Mouse (Mus musculus): ENCODE results near the gene Ankle1. TPM values are rescaled to one million over a fixed set of nuclear protein-coding genes. Genes with fewer than 3 reads are reported as not detected.

The Ankle1 gene
- polyA plus RNA-seq, 1 experiment from 2014 or later, result 16.1 TPM

GRCm38 (mm10) chr8:71383860-71384259 is 21.9 kb upstream of the Ankle1 start:
- 49% methylated on average over 3 of the region's 3 CpGs for WGBS

DNA sequence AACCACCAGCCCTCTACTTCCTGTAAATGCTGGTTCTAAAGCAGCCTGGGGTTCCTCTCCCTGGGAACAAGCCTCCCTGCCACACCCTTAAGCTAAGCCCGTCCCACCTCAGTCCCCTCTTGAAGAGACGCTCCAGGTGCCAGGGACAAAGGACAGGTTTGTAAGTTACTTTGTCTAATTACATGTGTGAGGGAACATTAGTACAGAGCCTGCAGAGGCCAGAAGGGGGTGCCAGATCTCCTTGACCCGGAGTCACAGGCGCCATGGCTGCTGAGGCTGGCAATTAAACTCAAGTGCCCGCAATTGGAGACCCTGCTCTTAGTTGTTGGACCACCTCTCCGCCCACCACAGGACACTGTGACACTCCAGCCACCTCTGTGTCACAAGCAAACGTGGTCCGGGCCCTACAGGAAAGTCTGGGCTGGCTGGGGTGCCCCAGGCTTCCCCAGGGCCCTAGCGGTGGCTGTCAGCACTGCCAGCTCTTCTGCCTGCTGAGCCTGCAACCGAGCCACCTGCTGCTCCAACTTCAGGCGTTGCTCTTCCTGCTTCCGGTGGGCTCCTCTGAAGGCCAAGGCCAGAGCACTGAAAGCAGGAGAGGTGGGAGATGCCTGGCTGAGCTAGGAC is 20.5 kb upstream of the Ankle1 start:
- Histone ChIP-seq H3K4me2 (replicated peaks) (no peak overlapping the region), H3K4me1 (replicated peaks) (peaks cover 29% of the 10 kb centered on the region), H3K9ac (replicated peaks) (no peak overlapping the region), H3K27me3 (no peaks in the 10 kb centered on the region; the same call in 1 of the 2 replicates), H3K4me3 (replicated peaks) (no peak overlapping the region), H3K27ac (no peak overlapping the region), H3K36me3 (no peaks in the 10 kb centered on the region), H3K9me3 (no peaks in the 10 kb centered on the region)
- WGBS, result 70% methylated on average over 12 of the region's 12 CpGs
- no peak for ATAC-seq

More at GRCm38 (mm10) chr8:71383860-71384259, 21.9 kb upstream of the Ankle1 start:
- no peaks in the 10 kb centered on the region for H3K9me3 ChIP-seq
- H3K9ac ChIP-seq (replicated peaks), result 0 out of 2 replicates have a peak overlapping the region, but pooled peaks have one; percentile 0
- peaks cover 44% of the 10 kb centered on the region for H3K4me1 ChIP-seq (replicated peaks)
- no peaks in the 10 kb centered on the region for H3K36me3 ChIP-seq
- no peaks in the 10 kb centered on the region; the same call in 1 of the 2 replicates for H3K27me3 ChIP-seq
- ATAC-seq, result no peak
- H3K4me3 ChIP-seq (replicated peaks), result no peak overlapping the region
- no peak overlapping the region for H3K4me2 ChIP-seq (replicated peaks)
- H3K27ac ChIP-seq, result no peak overlapping the region

DNA sequence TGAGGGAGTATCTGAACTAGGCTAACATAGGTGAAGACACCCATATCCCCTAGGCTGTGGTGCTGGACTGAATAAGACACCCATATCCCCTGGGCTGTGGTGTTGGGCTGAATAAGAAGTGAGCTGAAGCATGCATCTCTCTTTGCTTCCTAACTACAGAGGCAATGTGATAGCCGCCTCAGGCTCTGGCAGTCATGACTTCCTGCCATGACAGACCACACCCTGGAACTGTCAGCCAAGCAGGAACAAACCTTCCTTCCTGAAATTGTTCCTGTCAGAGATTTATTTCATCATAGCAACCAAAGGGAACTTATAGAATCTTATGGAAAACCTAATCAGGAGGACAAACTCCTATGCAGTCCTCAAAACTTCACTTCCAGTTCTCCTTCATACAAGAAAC is 17.5 kb upstream of the Ankle1 start:
- WGBS, result 88% methylated on average over 1 of the region's 1 CpGs
- H3K27me3 ChIP-seq, result no peaks in the 10 kb centered on the region; the same call in 1 of the 2 replicates
- no peaks in the 10 kb centered on the region for H3K36me3 ChIP-seq
- H3K4me1 ChIP-seq (replicated peaks), result peaks cover 5% of the 10 kb centered on the region
- no peak overlapping the region for H3K4me3 ChIP-seq (replicated peaks)
- no peak for ATAC-seq
- no peaks in the 10 kb centered on the region for H3K9me3 ChIP-seq
- H3K9ac ChIP-seq (replicated peaks), result no peak overlapping the region
- no peak overlapping the region for H3K4me2 ChIP-seq (replicated peaks)
- H3K27ac ChIP-seq, result no peak overlapping the region

- Histone ChIP-seq H3K4me2 (replicated peaks) (no peak overlapping the region), H3K4me3 (replicated peaks) (no peak overlapping the region), H3K27me3 (no peaks in the 10 kb centered on the region; the same call in 1 of the 2 replicates), H3K36me3 (no peaks in the 10 kb centered on the region), H3K27ac (no peak overlapping the region), H3K9me3 (no peaks in the 10 kb centered on the region), H3K9ac (replicated peaks) (no peak overlapping the region), H3K4me1 (replicated peaks) (peaks cover 5% of the 10 kb centered on the region)
- ATAC-seq, result no peak
- 89% methylated on average over 2 of the region's 2 CpGs for WGBS
Measured at GRCm38 (mm10) chr8:71391696-71392095, 14.1 kb upstream of the Ankle1 start.

- H3K36me3 ChIP-seq, result no peaks in the 10 kb centered on the region
- H3K4me1 ChIP-seq (replicated peaks), result peaks cover 8% of the 10 kb centered on the region
- H3K4me2 ChIP-seq (replicated peaks), result no peak overlapping the region
- WGBS, result 78% methylated on average over 5 of the region's 5 CpGs
- H3K4me3 ChIP-seq (replicated peaks), result no peak overlapping the region
- no peak overlapping the region for H3K9ac ChIP-seq (replicated peaks)
- no peaks in the 10 kb centered on the region for H3K9me3 ChIP-seq
- H3K27ac ChIP-seq, result no peak overlapping the region
- no peaks in the 10 kb centered on the region; the same call in 1 of the 2 replicates for H3K27me3 ChIP-seq
- no peak for ATAC-seq
Measured at GRCm38 (mm10) chr8:71392391-71392790, 13.4 kb upstream of the Ankle1 start.

- Histone ChIP-seq H3K9me3 (no peaks in the 10 kb centered on the region), H3K36me3 (no peaks in the 10 kb centered on the region), H3K4me2 (replicated peaks) (0 out of 2 replicates have a peak overlapping the region, but pooled peaks have one; percentile 15), H3K27me3 (no peaks in the 10 kb centered on the region; the same call in 1 of the 2 replicates), H3K9ac (replicated peaks) (no peak overlapping the region), H3K4me1 (replicated peaks) (peaks cover 13% of the 10 kb centered on the region), H3K4me3 (replicated peaks) (no peak overlapping the region), H3K27ac (no peak overlapping the region)
- ATAC-seq, result no peak
- WGBS, result 8% methylated on average over 3 of the region's 3 CpGs
Measured at GRCm38 (mm10) chr8:71392871-71393270, 12.9 kb upstream of the Ankle1 start.

- Histone ChIP-seq H3K4me1 (replicated peaks) (peaks cover 14% of the 10 kb centered on the region), H3K27me3 (no peaks in the 10 kb centered on the region), H3K27ac (no peak overlapping the region), H3K9ac (replicated peaks) (no peak overlapping the region), H3K36me3 (peaks cover 12% of the 10 kb centered on the region), H3K4me3 (replicated peaks) (no peak overlapping the region), H3K9me3 (no peaks in the 10 kb centered on the region), H3K4me2 (replicated peaks) (no peak overlapping the region)
- WGBS, result 83% methylated on average over 7 of the region's 7 CpGs
- ATAC-seq, result no peak
Measured at GRCm38 (mm10) chr8:71394481-71394880, 11.3 kb upstream of the Ankle1 start.

- no peaks in the 10 kb centered on the region for H3K9me3 ChIP-seq
- H3K4me1 ChIP-seq (replicated peaks), result peaks cover 14% of the 10 kb centered on the region
- ATAC-seq, result no peak
- H3K9ac ChIP-seq (replicated peaks), result no peak overlapping the region
- WGBS, result 81% methylated on average over 10 of the region's 10 CpGs
- no peak overlapping the region for H3K4me3 ChIP-seq (replicated peaks)
- H3K27me3 ChIP-seq, result no peaks in the 10 kb centered on the region
- H3K36me3 ChIP-seq, result peaks cover 17% of the 10 kb centered on the region
- H3K27ac ChIP-seq, result no peak overlapping the region
- H3K4me2 ChIP-seq (replicated peaks), result no peak overlapping the region
Measured at GRCm38 (mm10) chr8:71395071-71395470, 10.7 kb upstream of the Ankle1 start.

DNA sequence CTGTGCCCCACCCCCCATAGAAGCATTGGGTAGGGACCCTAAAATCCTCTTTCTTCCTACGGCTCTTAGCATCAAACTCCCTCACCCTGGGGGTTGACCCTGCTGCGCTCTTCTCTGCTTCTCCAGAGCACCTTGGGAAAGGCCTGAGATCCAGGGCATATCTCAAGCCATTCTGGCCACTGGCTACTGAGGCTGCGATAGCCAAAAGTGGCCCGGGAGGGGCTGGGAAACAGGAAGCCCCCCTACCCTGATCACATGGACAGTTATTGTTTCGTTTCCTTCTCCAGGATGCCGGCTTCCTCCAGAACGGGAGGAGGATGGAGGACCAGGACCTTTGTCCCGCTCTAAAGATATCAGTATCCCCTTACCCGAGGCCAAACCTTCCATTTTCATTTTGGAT is 10.2 kb upstream of the Ankle1 start, which contains the start of gene Ushbp1:
Ushbp1 (minus strand) TSS at position 174 of the 400 bp plus-strand sequence.
- Histone ChIP-seq H3K4me1 (replicated peaks) (peaks cover 14% of the 10 kb centered on the region), H3K9ac (replicated peaks) (no peak within 1 kb of the TSS), H3K27me3 (no peaks in the 10 kb centered on the region), H3K9me3 (no peaks in the 10 kb centered on the region), H3K4me3 (replicated peaks) (peak within 1 kb of the TSS; percentile 86), H3K36me3 (peaks cover 17% of the 10 kb centered on the region), H3K27ac (peak within 1 kb of the TSS; percentile 41), H3K4me2 (replicated peaks) (peak within 1 kb of the TSS; percentile 95)
- ATAC-seq, result no peak
- 93% methylated on average over 9 of the region's 9 CpGs for WGBS

- Histone ChIP-seq H3K4me1 (replicated peaks) (peaks cover 14% of the 10 kb centered on the region), H3K4me2 (replicated peaks) (peak within 1 kb of the TSS; percentile 95), H3K9ac (replicated peaks) (peak within 1 kb of the TSS; percentile 84), H3K36me3 (peaks cover 17% of the 10 kb centered on the region), H3K27ac (peak within 1 kb of the TSS; percentile 56), H3K9me3 (no peaks in the 10 kb centered on the region), H3K27me3 (no peaks in the 10 kb centered on the region), H3K4me3 (replicated peaks) (peak within 1 kb of the TSS; percentile 86)
- WGBS, result under 1% methylated on average over 34 of the region's 34 CpGs
- ATAC-seq, result peak; percentile 98
Measured at GRCm38 (mm10) chr8:71396639-71397305, 9.0 kb upstream of the Ankle1 start, which contains the start of gene Babam1. Gene Babam1, plus strand, starts transcription at chr8:71396861.

- H3K36me3 ChIP-seq, result peaks cover 17% of the 10 kb centered on the region
- 84% methylated on average over 12 of the region's 12 CpGs for WGBS
- H3K4me1 ChIP-seq (replicated peaks), result peaks cover 14% of the 10 kb centered on the region
- H3K9me3 ChIP-seq, result no peaks in the 10 kb centered on the region
- ATAC-seq, result no peak
- H3K27me3 ChIP-seq, result no peaks in the 10 kb centered on the region
- peak overlapping the region; percentile 86 for H3K4me3 ChIP-seq (replicated peaks)
- no peak overlapping the region for H3K27ac ChIP-seq
- peak overlapping the region; percentile 95 for H3K4me2 ChIP-seq (replicated peaks)
- peak overlapping the region; percentile 84; the same call in 1 of the 2 replicates for H3K9ac ChIP-seq (replicated peaks)
Measured at GRCm38 (mm10) chr8:71397701-71398100, 8.1 kb upstream of the Ankle1 start.

GRCm38 (mm10) chr8:71400826-71401225 is 5.0 kb upstream of the Ankle1 start:
- no peak overlapping the region for H3K27ac ChIP-seq
- no peak overlapping the region for H3K4me3 ChIP-seq (replicated peaks)
- H3K4me1 ChIP-seq (replicated peaks), result peaks cover 21% of the 10 kb centered on the region
- WGBS, result 96% methylated on average over 2 of the region's 2 CpGs
- H3K27me3 ChIP-seq, result no peaks in the 10 kb centered on the region
- H3K4me2 ChIP-seq (replicated peaks), result no peak overlapping the region
- H3K9me3 ChIP-seq, result no peaks in the 10 kb centered on the region
- no peak for ATAC-seq
- no peak overlapping the region for H3K9ac ChIP-seq (replicated peaks)
- peaks cover 31% of the 10 kb centered on the region for H3K36me3 ChIP-seq

Measured in midbrain, embryonic 13.5 days (tissue).